Mouse (Mus musculus): ENCODE measurements around the gene Smyd3.

DNA sequence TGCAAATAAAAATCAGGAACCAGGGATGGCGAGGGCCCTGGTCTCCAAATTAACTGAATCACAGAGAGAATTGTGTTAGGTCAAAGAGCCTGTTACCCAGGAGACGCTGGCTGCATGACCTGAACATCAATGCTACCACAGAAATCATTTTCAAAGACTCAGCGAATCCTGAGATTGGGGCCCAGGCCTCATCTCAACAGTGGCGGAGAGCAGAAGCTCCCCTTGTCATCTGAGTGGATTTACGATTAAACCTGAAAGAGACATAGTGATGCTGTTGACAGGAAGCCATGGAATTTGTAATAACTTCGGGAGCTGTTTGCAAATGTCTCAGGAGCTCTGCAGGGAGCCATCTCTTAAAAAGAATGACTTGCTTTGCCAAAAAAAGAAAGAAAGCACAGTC lies 355.9 kb downstream of the Smyd3 start:
- TF ChIP-seq CTCF (IDR thresholded peaks at IDR 0.05; ENCODE audit: low read depth) (no peak), EP300 (optimal IDR thresholded peaks at IDR 0.05) (no peak)

Measured in stomach, postnatal 0 days (tissue).